Mouse (Mus musculus): Measurements from ENCODE around the gene Ankrd44.

- TF ChIP-seq CTCF (IDR thresholded peaks at IDR 0.05; ENCODE audit: extremely low read depth, insufficient read length, insufficient replicate concordance, low read depth, low read length): no peak
- TF ChIP-seq POLR2A (IDR thresholded peaks at IDR 0.05; ENCODE audit: low read depth, low read length): no peak
Observed at GRCm38 (mm10) chr1:54882856-54883467, 43.2 kb downstream of the Ankrd44 start.

All from small intestine, adult 2 months (tissue).